Mouse (Mus musculus) midbrain, embryonic 13.5 days (tissue): Measurements from ENCODE around the gene 4930470P17Rik. TPM values are rescaled to one million over a fixed set of nuclear protein-coding genes. Genes with fewer than 3 reads are reported as not detected.
"Not testable (repeated sequence)": the region's sequence is repeated elsewhere in the genome, so short reads cannot be mapped to it uniquely, and the experiment has no call there.

Experiments used
- ATAC-seq: fragments of 200-750 bp; cut with Nextera tagmentation; 2 replicates; pipeline ENCODE4 v1.8.0; 2017; ENCODE audit warnings: mild to moderate bottlenecking, moderate TSS enrichment, moderate library complexity
- H3K27ac ChIP-seq: fragments of 300-500 bp; sonication (generic); 2 replicates; pipeline ENCODE4 v1.5.1; 2015; ENCODE audit warnings: inconsistent platforms, mild to moderate bottlenecking, moderate library complexity
- H3K27me3 ChIP-seq: fragments of 300-500 bp; sonication (generic); 2 replicates; pipeline ENCODE4 v1.6.1; 2015; ENCODE audit warnings: mild to moderate bottlenecking, inconsistent platforms
- H3K36me3 ChIP-seq: fragments of 300-500 bp; sonication (generic); 2 replicates; pipeline ENCODE4 v1.6.1; 2015; ENCODE audit warnings: mild to moderate bottlenecking, inconsistent platforms
- H3K4me1 ChIP-seq: fragments of 300-500 bp; sonication (generic); replicated peaks from 2 replicates; pipeline ENCODE4 v1.6.1; 2015; ENCODE audit warnings: inconsistent platforms
- H3K4me2 ChIP-seq: fragments of 300-500 bp; sonication (generic); replicated peaks from 2 replicates; pipeline ENCODE4 v1.6.1; 2015; ENCODE audit warnings: moderate library complexity, mild to moderate bottlenecking, inconsistent platforms
- H3K4me3 ChIP-seq: fragments of 300-500 bp; sonication (generic); replicated peaks from 2 replicates; pipeline ENCODE4 v1.5.1; 2015; ENCODE audit warnings: mild to moderate bottlenecking, inconsistent platforms
- H3K9ac ChIP-seq: fragments of 300-500 bp; sonication (generic); replicated peaks from 2 replicates; pipeline ENCODE4 v1.6.1; 2015; ENCODE audit warnings: mild to moderate bottlenecking, inconsistent platforms
- H3K9me3 ChIP-seq: fragments of 300-500 bp; sonication (generic); 2 replicates; pipeline ENCODE4 v1.6.1; 2016; ENCODE audit warnings: mild to moderate bottlenecking, inconsistent platforms
- WGBS: fragments of 180-500 bp; shearing (Covaris S2); methylation state at CpG from one replicate; pipeline ENCODE4 v1.1.7; 2015; 5-methylcytosine and 5-hydroxymethylcytosine counted together
- polyA plus RNA-seq: library from polyadenylated mRNA; unstranded; fragments of >200 nt; fragmentation: Nextera tagmentation; extraction: Ambion mirVana; gene quantifications from 2 replicates; pipeline ENCODE4 v1.2.1, GENCODE M21; 2015

Gene 4930470P17Rik
- polyA plus RNA-seq, 1 experiment from 2014 or later: not detected

DNA sequence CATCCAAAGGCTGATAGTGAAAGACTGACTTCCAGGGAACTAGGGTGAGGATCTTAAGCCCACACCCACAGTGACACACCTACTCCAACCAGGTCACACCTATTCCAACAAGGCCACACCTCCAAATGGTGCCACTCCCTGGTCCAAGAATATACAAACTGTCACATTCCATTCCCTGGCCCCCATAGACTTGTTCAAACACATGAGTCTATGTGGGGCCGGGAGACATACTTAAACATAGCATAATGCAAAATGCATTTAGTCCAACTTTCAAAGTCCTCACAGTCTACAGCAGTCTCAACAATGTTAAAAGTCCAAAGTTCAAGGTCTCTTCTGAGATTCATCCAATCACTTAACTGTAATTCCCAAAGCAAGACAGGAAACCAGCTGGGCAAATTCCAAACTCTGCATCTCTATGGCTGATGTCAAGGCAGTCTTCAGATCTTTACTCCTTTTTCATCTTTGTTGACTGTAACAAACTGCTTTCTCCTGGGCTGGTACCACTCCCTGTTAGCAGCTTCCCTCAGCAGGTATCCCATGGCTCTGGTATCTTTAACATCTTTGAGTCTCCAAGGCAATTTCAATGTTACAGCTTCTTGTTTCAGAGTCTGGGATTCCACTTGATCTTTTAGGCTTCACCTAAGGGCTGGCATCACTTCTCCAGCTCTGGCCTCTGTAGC lies 22.5 kb upstream of the 4930470P17Rik start:
- ATAC-seq, H3K27ac ChIP-seq, H3K9me3 ChIP-seq, H3K36me3 ChIP-seq, H3K4me1 ChIP-seq, H3K27me3 ChIP-seq, H3K4me3 ChIP-seq, H3K4me2 ChIP-seq, H3K9ac ChIP-seq: not testable (repeated sequence)
- 95% methylated on average over 1 of the region's 1 CpGs for WGBS

DNA sequence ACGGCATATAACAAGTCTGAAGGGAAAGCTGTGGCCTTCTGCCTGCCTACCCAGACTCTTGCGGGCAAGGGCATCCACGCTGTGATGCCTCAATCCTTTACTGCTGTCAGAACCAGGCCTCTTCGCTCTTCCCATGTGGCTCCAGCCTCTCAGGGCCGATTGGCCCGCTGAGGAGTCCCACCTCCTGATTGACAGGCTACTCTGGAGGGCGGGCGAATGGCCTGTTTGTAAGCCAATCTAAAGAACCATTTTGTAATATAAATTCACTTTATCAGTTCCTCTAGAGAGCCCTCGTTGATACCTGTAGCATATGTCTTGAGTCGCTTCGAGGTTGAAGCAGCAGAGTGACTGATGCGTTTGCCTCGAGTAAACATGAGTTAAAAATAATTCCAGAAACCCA lies 21.2 kb upstream of the 4930470P17Rik start:
- Histone ChIP-seq H3K4me3 (no peak overlapping the region), H3K27ac (no peak overlapping the region), H3K9ac (no peak overlapping the region), H3K36me3 (no peaks in the 10 kb centered on the region), H3K27me3 (no peaks in the 10 kb centered on the region), H3K9me3 (no peaks in the 10 kb centered on the region), H3K4me1 (peaks cover 7% of the 10 kb centered on the region), H3K4me2 (no peak overlapping the region)
- ATAC-seq: no peak
- WGBS: 93% methylated on average over 13 of the region's 13 CpGs

DNA sequence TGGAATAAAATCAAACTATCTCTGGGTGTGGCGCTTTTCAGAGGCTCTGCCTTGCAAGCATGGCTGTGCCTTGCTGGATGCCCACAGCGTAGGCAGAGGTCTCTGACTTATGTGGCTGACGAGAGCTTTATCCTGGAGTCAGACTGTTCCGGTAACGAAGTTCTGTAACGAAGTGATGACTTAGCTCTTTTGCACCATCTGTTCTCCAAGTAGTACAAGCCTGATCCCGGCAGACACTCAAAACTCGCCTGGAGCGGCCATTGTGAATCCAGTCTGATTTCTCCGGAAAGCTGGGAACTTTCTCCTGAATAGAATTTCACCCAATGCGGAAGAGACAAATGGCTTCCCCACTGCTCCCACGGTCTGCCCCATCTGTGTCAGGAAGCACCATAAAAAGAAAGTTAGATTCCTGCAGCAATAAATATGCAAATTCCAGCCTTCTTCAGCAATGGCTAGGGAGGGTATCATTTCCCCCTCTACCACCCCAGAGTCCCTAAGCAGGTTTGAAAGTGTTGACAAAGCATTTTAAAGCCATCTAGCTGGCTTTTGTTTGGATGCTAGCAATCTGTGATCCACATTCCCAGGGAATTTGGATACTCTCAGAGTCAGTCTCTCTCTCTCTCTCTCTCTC lies 17.2 kb upstream of the 4930470P17Rik start:
- no peak for ATAC-seq
- Histone ChIP-seq H3K36me3 (no peaks in the 10 kb centered on the region), H3K9me3 (no peaks in the 10 kb centered on the region), H3K9ac (no peak overlapping the region), H3K27ac (no peak overlapping the region; the same call in 1 of the 2 replicates), H3K4me3 (no peak overlapping the region), H3K27me3 (no peaks in the 10 kb centered on the region), H3K4me1 (peaks cover 7% of the 10 kb centered on the region), H3K4me2 (no peak overlapping the region)
- 66% methylated on average over 12 of the region's 12 CpGs for WGBS

DNA sequence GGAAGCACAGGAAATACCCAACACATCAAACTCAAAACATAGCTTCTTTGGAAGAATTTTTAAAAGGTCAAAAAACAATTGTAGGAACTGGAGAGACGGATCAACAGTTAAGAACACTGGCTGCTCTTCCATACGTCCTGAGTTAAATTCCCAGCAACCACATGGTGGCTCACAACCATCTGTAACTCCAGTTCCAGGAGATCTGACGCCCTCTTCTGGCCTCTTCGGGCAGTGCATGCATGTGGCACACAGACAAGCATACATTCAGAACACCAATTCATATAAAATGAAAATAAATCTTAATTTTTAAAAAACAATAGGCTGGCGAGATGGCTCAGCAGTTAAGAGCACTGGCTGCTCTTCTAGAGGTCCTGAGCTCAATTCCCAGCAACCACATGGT lies 10.0 kb upstream of the 4930470P17Rik start:
- 85% methylated on average over 5 of the region's 5 CpGs for WGBS
- not testable (repeated sequence) for H3K9me3 ChIP-seq

DNA sequence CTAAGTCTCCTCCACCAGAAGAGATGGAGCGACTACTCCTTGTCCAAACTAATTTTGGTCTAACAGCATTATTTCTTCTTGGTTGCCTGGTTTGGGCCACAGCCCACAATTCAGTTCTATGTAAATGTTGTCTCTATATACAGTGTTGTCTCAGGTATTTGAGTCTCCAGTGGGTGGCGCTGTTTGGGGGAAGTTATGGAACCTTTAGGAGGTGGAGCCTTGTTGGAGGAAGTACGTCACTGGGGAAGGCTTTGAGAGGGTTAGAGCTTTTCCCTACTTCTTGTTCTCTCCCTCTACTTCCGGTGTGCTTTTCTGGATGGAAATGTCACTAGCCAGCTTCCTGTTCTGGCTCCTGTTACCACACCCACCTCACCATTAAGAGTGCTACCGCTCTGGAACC lies 646 bp downstream of the 4930470P17Rik start:
- no peaks in the 10 kb centered on the region for H3K4me1 ChIP-seq
- no peaks in the 10 kb centered on the region; the same call in 1 of the 2 replicates for H3K9me3 ChIP-seq
- H3K36me3 ChIP-seq: no peaks in the 10 kb centered on the region
- H3K4me2 ChIP-seq: no peak overlapping the region
- no peak overlapping the region for H3K27ac ChIP-seq
- H3K27me3 ChIP-seq: no peaks in the 10 kb centered on the region
- no peak for ATAC-seq
- no peak overlapping the region for H3K9ac ChIP-seq
- 89% methylated on average over 5 of the region's 5 CpGs for whole genome bisulfite sequencing
- no peak overlapping the region for H3K4me3 ChIP-seq

More for the DNA sequence above, 10.0 kb upstream of the 4930470P17Rik start:
- not testable (repeated sequence) for H3K27me3 ChIP-seq, H3K27ac ChIP-seq, H3K4me1 ChIP-seq, H3K36me3 ChIP-seq, H3K4me3 ChIP-seq, H3K9ac ChIP-seq, ATAC-seq, H3K4me2 ChIP-seq

DNA sequence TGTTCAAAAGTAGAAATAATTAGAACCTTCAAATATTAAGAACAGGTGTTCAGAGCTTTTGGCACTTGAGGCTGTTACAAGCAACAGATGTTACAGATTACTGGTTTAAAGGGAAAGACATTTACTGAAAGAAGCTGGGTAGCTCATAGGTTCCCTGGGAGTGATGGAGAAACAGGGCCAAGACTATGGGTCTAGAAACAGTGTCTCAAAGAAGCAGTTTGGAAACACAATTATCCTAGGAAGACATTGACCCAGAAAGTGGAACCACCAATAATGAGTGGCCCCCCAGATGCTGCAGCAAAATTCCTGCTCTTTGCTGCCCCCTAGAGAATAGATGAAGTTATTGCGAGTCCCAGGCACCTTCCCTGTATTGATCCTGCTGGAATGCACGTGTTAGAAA lies 4.2 kb downstream of the 4930470P17Rik start:
- no peaks in the 10 kb centered on the region for H3K36me3 ChIP-seq
- no peak overlapping the region for H3K4me2 ChIP-seq
- no peak for ATAC-seq
- H3K4me3 ChIP-seq: no peak overlapping the region
- no peaks in the 10 kb centered on the region; the same call in none of the 2 replicates for H3K9me3 ChIP-seq
- no peak overlapping the region for H3K27ac ChIP-seq
- WGBS: 9% methylated on average over 2 of the region's 2 CpGs
- no peaks in the 10 kb centered on the region for H3K27me3 ChIP-seq
- H3K4me1 ChIP-seq: no peaks in the 10 kb centered on the region
- no peak overlapping the region for H3K9ac ChIP-seq

DNA sequence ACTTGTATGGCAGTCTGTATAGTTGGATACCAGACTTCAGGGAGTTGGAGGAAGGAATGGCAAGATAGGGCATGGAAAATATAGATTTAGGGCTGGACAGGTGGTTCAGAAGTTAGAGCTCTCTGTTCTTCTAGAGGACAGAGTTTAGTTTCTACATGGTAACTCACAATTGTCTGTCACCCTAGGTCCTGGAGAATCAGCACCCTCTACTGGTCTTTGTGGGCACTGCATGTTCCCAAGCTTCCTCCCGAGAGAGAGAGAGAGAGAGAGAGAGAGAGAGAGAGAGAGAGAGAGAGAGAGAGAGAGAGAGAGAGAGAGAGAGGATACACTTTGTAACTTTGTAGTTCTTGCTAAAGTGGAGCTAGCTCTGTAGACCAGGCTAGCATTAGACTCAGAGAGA lies 5.1 kb downstream of the 4930470P17Rik start:
- Histone ChIP-seq H3K4me2 (no peak overlapping the region), H3K27ac (no peak overlapping the region), H3K4me1 (no peaks in the 10 kb centered on the region), H3K4me3 (no peak overlapping the region), H3K9ac (no peak overlapping the region), H3K36me3 (no peaks in the 10 kb centered on the region), H3K9me3 (no peaks in the 10 kb centered on the region; the same call in none of the 2 replicates), H3K27me3 (no peaks in the 10 kb centered on the region)
- ATAC-seq: no peak
- 0% methylated on average over 1 of the region's 1 CpGs for WGBS

DNA sequence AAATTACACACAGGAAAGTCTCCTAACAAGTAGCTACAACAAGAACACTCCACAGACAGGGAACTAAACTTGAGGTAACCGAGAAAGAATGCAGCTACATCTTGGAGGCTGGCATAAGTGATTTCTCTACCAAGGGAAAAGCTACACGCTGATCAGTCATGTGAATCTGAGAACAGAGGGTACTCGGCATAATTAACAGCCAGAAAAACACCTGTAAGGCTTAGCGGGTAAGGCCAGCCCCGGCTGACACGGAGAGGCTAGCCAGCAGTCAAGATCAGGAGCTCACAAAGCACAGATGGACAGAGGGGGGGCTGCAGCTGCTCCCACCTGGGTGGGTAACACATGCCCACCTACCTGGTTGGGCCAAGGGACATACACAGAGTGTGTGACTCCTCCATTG lies 9.7 kb downstream of the 4930470P17Rik start:
- no peak overlapping the region for H3K4me3 ChIP-seq
- no peaks in the 10 kb centered on the region; the same call in 1 of the 2 replicates for H3K9me3 ChIP-seq
- 80% methylated on average over 6 of the region's 6 CpGs for WGBS
- no peaks in the 10 kb centered on the region for H3K36me3 ChIP-seq
- H3K9ac ChIP-seq: no peak overlapping the region
- no peak overlapping the region for H3K4me2 ChIP-seq
- H3K4me1 ChIP-seq: no peaks in the 10 kb centered on the region
- ATAC-seq: no peak
- H3K27me3 ChIP-seq: no peaks in the 10 kb centered on the region
- H3K27ac ChIP-seq: no peak overlapping the region

DNA sequence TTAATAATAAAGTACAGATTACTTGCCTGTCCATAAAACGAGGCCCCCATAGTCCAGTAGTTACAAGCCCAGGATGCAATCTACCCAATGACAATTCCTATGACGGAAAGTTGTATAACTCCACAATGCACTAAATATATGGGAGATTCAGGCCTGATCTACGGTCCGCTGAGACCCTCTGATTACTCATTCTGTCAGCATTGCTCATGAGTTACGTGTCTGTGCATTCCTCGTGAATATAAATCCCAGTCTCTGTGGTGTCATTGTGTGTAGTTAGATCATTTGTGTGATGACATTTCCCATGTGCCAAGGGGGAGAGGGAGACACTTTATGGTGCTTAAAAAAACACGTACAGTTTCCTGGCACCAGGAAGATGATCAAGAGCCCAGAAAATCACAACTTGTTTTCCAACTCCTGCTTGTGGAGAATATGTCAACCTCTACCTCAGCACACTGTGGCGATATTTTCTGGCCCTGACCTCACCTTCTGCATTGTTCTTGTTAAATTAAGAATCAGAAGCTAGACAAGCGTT lies 13.4 kb downstream of the 4930470P17Rik start:
- Histone ChIP-seq H3K4me3 (no peak overlapping the region), H3K9ac (no peak overlapping the region), H3K27me3 (no peaks in the 10 kb centered on the region), H3K36me3 (no peaks in the 10 kb centered on the region), H3K4me2 (no peak overlapping the region), H3K27ac (no peak overlapping the region), H3K9me3 (no peaks in the 10 kb centered on the region), H3K4me1 (0 out of 2 replicates have a peak, but pooled peaks cover 14% of the 10 kb centered on the region)
- WGBS: 78% methylated on average over 9 of the region's 9 CpGs
- ATAC-seq: no peak

DNA sequence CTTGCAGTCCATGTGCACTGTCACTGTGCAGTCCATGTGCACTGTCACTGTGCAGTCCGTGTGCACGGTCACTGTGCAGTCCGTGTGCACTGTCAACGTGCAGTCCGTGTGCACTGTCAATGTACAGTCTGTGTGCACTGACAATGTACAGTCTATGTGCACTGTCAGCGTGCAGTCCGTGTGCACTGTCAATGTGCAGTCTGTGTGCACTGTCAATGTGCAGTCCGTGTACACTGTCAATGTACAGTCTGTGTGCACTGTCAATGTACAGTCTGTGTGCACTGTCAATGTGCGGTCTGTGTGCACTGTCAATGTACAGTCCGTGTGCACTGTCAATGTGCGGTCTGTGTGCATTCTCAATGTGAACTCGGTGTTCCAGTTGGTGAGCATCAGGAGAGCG lies 17.1 kb downstream of the 4930470P17Rik start:
- H3K9me3 ChIP-seq: no peaks in the 10 kb centered on the region
- H3K4me2 ChIP-seq: no peak overlapping the region
- no peaks in the 10 kb centered on the region for H3K27me3 ChIP-seq
- WGBS: 96% methylated on average over 13 of the region's 13 CpGs
- H3K4me1 ChIP-seq: 0 out of 2 replicates have a peak, but pooled peaks cover 14% of the 10 kb centered on the region
- ATAC-seq: no peak
- H3K27ac ChIP-seq: no peak overlapping the region
- no peak overlapping the region for H3K9ac ChIP-seq
- H3K4me3 ChIP-seq: no peak overlapping the region
- H3K36me3 ChIP-seq: no peaks in the 10 kb centered on the region

DNA sequence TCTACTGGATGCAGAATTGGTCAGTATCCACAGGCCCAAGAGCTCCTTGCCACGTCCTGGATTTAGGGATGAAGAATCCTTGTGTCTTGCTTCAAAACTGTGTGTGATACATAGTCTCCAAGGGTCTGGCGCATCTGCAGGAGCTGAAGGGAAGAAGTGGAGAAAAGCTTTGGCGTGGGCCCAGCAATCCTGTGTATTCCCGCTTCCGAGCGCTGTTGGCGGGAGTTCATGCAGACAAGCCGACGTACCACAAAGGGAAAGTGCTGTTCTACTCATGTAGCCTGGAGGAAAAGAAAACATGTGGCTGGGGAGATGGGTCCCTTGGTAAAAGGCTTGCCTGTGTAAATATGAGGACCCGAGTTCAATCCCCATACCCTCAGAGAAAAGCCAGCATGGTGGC lies 22.3 kb downstream of the 4930470P17Rik start:
- WGBS: 87% methylated on average over 10 of the region's 10 CpGs
- H3K27me3 ChIP-seq: no peaks in the 10 kb centered on the region

DNA sequence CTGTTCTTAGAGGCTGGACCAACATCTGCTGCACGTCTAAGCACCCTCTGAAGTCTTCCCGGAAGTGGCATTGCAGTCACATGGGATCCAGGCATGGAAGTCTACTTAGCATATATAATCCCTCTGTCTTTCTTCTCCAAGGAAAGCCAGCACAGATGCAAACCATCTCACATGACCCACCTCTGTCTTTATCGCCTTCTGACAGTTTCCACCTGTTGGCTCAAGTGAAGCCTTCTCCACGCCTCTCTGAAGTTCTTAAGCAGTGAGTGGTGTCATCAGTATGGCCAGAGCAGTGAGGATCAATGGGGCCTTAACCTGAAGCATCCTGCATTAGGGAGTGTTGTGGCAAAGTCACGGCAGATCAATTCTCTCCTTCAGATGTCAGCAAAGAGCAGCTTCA lies 23.2 kb downstream of the 4930470P17Rik start:
- 74% methylated on average over 5 of the region's 5 CpGs for WGBS
- Histone ChIP-seq H3K4me1 (no peaks in the 10 kb centered on the region), H3K36me3 (no peaks in the 10 kb centered on the region), H3K9me3 (no peaks in the 10 kb centered on the region), H3K4me3 (no peak overlapping the region), H3K27ac (no peak overlapping the region), H3K9ac (no peak overlapping the region), H3K27me3 (no peaks in the 10 kb centered on the region), H3K4me2 (no peak overlapping the region)
- no peak for ATAC-seq

More for the DNA sequence above, 22.3 kb downstream of the 4930470P17Rik start:
- Histone ChIP-seq H3K9me3 (no peaks in the 10 kb centered on the region), H3K9ac (no peak overlapping the region), H3K4me2 (no peak overlapping the region), H3K4me3 (no peak overlapping the region), H3K36me3 (no peaks in the 10 kb centered on the region), H3K4me1 (no peaks in the 10 kb centered on the region), H3K27ac (no peak overlapping the region)
- no peak for ATAC-seq
